Mouse (Mus musculus): ENCODE results near the gene Csde1.

DNA sequence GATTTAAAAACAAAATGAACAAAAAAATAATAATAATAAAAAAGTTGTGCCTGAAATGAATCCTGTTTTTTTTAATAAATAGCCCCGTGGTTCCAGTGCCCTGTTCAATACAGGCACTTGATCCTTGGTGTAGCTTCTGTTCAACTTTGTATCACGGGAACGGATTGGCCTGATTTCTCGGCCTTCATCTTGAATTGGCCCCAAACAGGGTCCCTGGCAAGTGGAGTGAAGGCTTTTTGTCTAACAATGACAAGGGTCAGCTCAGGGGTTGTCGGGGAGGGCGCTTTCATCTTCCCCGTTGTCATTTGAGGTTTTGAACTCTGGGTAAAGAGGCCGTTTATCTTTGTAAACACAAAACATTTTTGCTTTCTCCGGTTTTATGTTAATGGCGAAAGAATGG is 37.5 kb downstream of the Csde1 start:
- TF ChIP-seq CTCF (IDR thresholded peaks at IDR 0.05; ENCODE audit: low read depth, low read length) (no peak), GATA1 (IDR thresholded peaks at IDR 0.05; ENCODE audit: borderline replicate concordance, low read length) (no peak)

Data from G1E (cell line).